Mouse (Mus musculus) midbrain, embryonic 14.5 days (tissue): ENCODE measurements around the gene Tmod4. TPM values are rescaled to one million over a fixed set of nuclear protein-coding genes. Genes with fewer than 3 reads are reported as not detected.
A peak's percentile ranks its signal among the peaks of the same experiment; 100 is the strongest.
"Not testable (repeated sequence)": the region's sequence is repeated elsewhere in the genome, so short reads cannot be mapped to it uniquely, and the experiment has no call there.

ENCODE experiments used
- ATAC-seq: fragments of 200-750 bp; cut with Nextera tagmentation; 2 replicates; pipeline ENCODE4 v1.8.0; 2017; ENCODE audit warnings: moderate number of reproducible peaks, moderate library complexity; ENCODE audit not compliant: low FRiP score, low TSS enrichment
- DNase-seq: peaks from one replicate; pipeline ENCODE4 v3.0.0-alpha.2; 2015
- H3K27ac ChIP-seq: fragments of 300-500 bp; sonication (generic); replicated peaks from 2 replicates; pipeline ENCODE4 v1.5.1; 2014; ENCODE audit warnings: mild to moderate bottlenecking, low read depth, low read length, moderate library complexity
- H3K27me3 ChIP-seq: fragments of 300-500 bp; sonication (generic); 2 replicates; pipeline ENCODE4 v1.6.1; 2014; ENCODE audit warnings: low read length, control low read depth, mixed read lengths; ENCODE audit not compliant: control insufficient read depth, insufficient read depth
- H3K36me3 ChIP-seq: fragments of 300-500 bp; sonication (generic); 2 replicates; pipeline ENCODE4 v1.6.1; 2014; ENCODE audit warnings: low read length, control low read depth; ENCODE audit not compliant: control insufficient read depth, insufficient read depth
- H3K4me1 ChIP-seq: fragments of 300-500 bp; sonication (generic); 2 replicates; pipeline ENCODE4 v1.6.1; 2014; ENCODE audit warnings: mild to moderate bottlenecking, antibody characterized with exemption, low read length, control low read depth; ENCODE audit not compliant: control insufficient read depth, insufficient read depth
- H3K4me2 ChIP-seq: fragments of 300-500 bp; sonication (generic); 2 replicates; pipeline ENCODE4 v1.6.1; 2014; ENCODE audit warnings: mild to moderate bottlenecking, low read length, moderate library complexity
- H3K4me3 ChIP-seq: fragments of 300-500 bp; sonication (generic); replicated peaks from 2 replicates; pipeline ENCODE4 v1.5.1; 2014; ENCODE audit warnings: low read depth, low read length
- H3K9ac ChIP-seq: fragments of 300-500 bp; sonication (generic); replicated peaks from 2 replicates; pipeline ENCODE4 v1.6.1; 2014; ENCODE audit warnings: mild to moderate bottlenecking, low read length, moderate library complexity
- H3K9me3 ChIP-seq: fragments of 300-500 bp; sonication (generic); 2 replicates; pipeline ENCODE4 v1.6.1; 2016; ENCODE audit warnings: low read length, control low read depth, mixed read lengths; ENCODE audit not compliant: control insufficient read depth
- WGBS: fragments of 180-500 bp; shearing (Covaris S2); extraction: QIAGEN DNeasy Blood & Tissue Kit; methylation state at CpG from one replicate; pipeline ENCODE4 v1.1.7; 2014; 5-methylcytosine and 5-hydroxymethylcytosine counted together
- polyA plus RNA-seq: library from polyadenylated mRNA; unstranded; fragments of >200 nt; fragmentation: Nextera tagmentation; extraction: Ambion mirVana; gene quantifications from 2 replicates; pipeline ENCODE4 v1.2.1, GENCODE M21; 2014

The Tmod4 gene
- polyA plus RNA-seq, 1 experiment from 2014 or later: 0.49 TPM

GRCm38 (mm10) chr3:95133680-95134101, 9.4 kb downstream of the Tmod4 start, which contains the start of the genes Scnm1 and Lysmd1:
TSS of gene Scnm1 (minus strand) at chr3:95134011.
TSS of gene Lysmd1 (plus strand) at chr3:95134088.
- ATAC-seq: peak; percentile 92

GRCm38 (mm10) chr3:95134133-95134532, 9.9 kb downstream of the Tmod4 start:
- peak; percentile 51 for ATAC-seq
- H3K9ac ChIP-seq, H3K27me3 ChIP-seq, H3K4me2 ChIP-seq, H3K9me3 ChIP-seq, H3K27ac ChIP-seq, DNase-seq: not testable (repeated sequence)
- no CpG with 5 or more reads among the region's 12 CpGs for WGBS
- H3K4me3 ChIP-seq: peak overlapping the region; percentile 52
- peaks cover 17% of the 10 kb centered on the region for H3K4me1 ChIP-seq
- H3K36me3 ChIP-seq: peaks cover 24% of the 10 kb centered on the region

More at GRCm38 (mm10) chr3:95133680-95134101, 9.4 kb downstream of the Tmod4 start, which contains the start of the genes Scnm1 and Lysmd1:
- Histone ChIP-seq H3K4me1 (peaks cover 17% of the 10 kb centered on the region), H3K9me3 (no peaks in the 10 kb centered on the region), H3K4me3 (peak within 1 kb of the TSS; percentile 52), H3K4me2 (peak within 1 kb of the TSS; percentile 73), H3K9ac (peak within 1 kb of the TSS; percentile 59), H3K36me3 (peaks cover 26% of the 10 kb centered on the region), H3K27ac (peak within 1 kb of the TSS; percentile 62), H3K27me3 (no peaks in the 10 kb centered on the region)
- DNase-seq: peak; percentile 97
- WGBS: under 1% methylated on average over 20 of the region's 20 CpGs

- Histone ChIP-seq H3K4me2 (peak overlapping the region; percentile 59), H3K27me3 (no peaks in the 10 kb centered on the region), H3K4me3 (peak overlapping the region; percentile 30), H3K9me3 (no peaks in the 10 kb centered on the region), H3K9ac (no peak overlapping the region; the same call in 1 of the 2 replicates), H3K36me3 (peaks cover 22% of the 10 kb centered on the region), H3K4me1 (peaks cover 17% of the 10 kb centered on the region), H3K27ac (no peak overlapping the region)
- no peak for ATAC-seq
- WGBS: 33% methylated on average over 6 of the region's 6 CpGs
- peak; percentile 28 for DNase-seq
These were observed 10.7 kb downstream of the Tmod4 start for GRCm38 (mm10) chr3:95135023-95135422.

- Histone ChIP-seq H3K4me3 (peak overlapping the region; percentile 30), H3K36me3 (peaks cover 22% of the 10 kb centered on the region), H3K9me3 (no peaks in the 10 kb centered on the region), H3K4me1 (peaks cover 17% of the 10 kb centered on the region), H3K27me3 (no peaks in the 10 kb centered on the region), H3K4me2 (peak overlapping the region; percentile 59), H3K9ac (no peak overlapping the region), H3K27ac (no peak overlapping the region)
- WGBS: 91% methylated on average over 7 of the region's 7 CpGs
- DNase-seq (no peak), ATAC-seq (no peak)
These were observed 11.3 kb downstream of the Tmod4 start for GRCm38 (mm10) chr3:95135433-95136052.

GRCm38 (mm10) chr3:95136336-95136735, 12.1 kb downstream of the Tmod4 start:
- Histone ChIP-seq H3K4me1 (peaks cover 17% of the 10 kb centered on the region), H3K9me3 (no peaks in the 10 kb centered on the region), H3K27me3 (no peaks in the 10 kb centered on the region), H3K36me3 (peaks cover 22% of the 10 kb centered on the region), H3K9ac (no peak overlapping the region), H3K4me3 (no peak overlapping the region), H3K27ac (no peak overlapping the region), H3K4me2 (no peak overlapping the region)
- 90% methylated on average over 3 of the region's 3 CpGs for WGBS
- DNase-seq (no peak), ATAC-seq (no peak)

GRCm38 (mm10) chr3:95139586-95140288, 15.5 kb downstream of the Tmod4 start:
- DNase-seq: no peak
- H3K4me1 ChIP-seq: peaks cover 10% of the 10 kb centered on the region; the same call in 1 of the 2 replicates
- H3K4me3 ChIP-seq: no peak overlapping the region
- ATAC-seq: no peak
- 75% methylated on average over 25 of the region's 25 CpGs for WGBS
- H3K4me2 ChIP-seq: no peak overlapping the region
- no peaks in the 10 kb centered on the region for H3K9me3 ChIP-seq
- no peak overlapping the region for H3K27ac ChIP-seq
- H3K36me3 ChIP-seq: peaks cover 24% of the 10 kb centered on the region
- no peak overlapping the region for H3K9ac ChIP-seq
- H3K27me3 ChIP-seq: no peaks in the 10 kb centered on the region

- no peaks in the 10 kb centered on the region for H3K27me3 ChIP-seq
- no peaks in the 10 kb centered on the region for H3K9me3 ChIP-seq
- 60% methylated on average over 18 of the region's 18 CpGs for WGBS
- no peak overlapping the region for H3K9ac ChIP-seq
- H3K4me2 ChIP-seq: no peak overlapping the region
- H3K4me3 ChIP-seq: no peak overlapping the region
- no peak overlapping the region for H3K27ac ChIP-seq
- ATAC-seq: no peak
- no peak for DNase-seq
- H3K36me3 ChIP-seq: peaks cover 24% of the 10 kb centered on the region
- H3K4me1 ChIP-seq: peaks cover 6% of the 10 kb centered on the region; the same call in 1 of the 2 replicates
These were observed 16.0 kb downstream of the Tmod4 start for GRCm38 (mm10) chr3:95140289-95140595.

GRCm38 (mm10) chr3:95140795-95141194, 16.5 kb downstream of the Tmod4 start:
- H3K27me3 ChIP-seq: no peaks in the 10 kb centered on the region
- H3K4me2 ChIP-seq: no peak overlapping the region
- H3K4me1 ChIP-seq: 0 out of 2 replicates have a peak, but pooled peaks cover 3% of the 10 kb centered on the region
- DNase-seq: no peak
- H3K4me3 ChIP-seq: no peak overlapping the region
- peaks cover 24% of the 10 kb centered on the region for H3K36me3 ChIP-seq
- WGBS: 88% methylated on average over 6 of the region's 6 CpGs
- no peak for ATAC-seq
- H3K9me3 ChIP-seq: no peaks in the 10 kb centered on the region
- no peak overlapping the region for H3K27ac ChIP-seq
- no peak overlapping the region for H3K9ac ChIP-seq
